Mouse (Mus musculus) ovary, postnatal 14 days (tissue): ENCODE results near the gene Gm45808.
"Not testable (repeated sequence)": the region's sequence is repeated elsewhere in the genome, so short reads cannot be mapped to it uniquely, and the experiment has no call there.

Experiments
- DNase-seq: peaks from one replicate; pipeline ENCODE4 v3.0.0; 2022; ENCODE audit warnings: low spot score

Gene Gm45808

DNA sequence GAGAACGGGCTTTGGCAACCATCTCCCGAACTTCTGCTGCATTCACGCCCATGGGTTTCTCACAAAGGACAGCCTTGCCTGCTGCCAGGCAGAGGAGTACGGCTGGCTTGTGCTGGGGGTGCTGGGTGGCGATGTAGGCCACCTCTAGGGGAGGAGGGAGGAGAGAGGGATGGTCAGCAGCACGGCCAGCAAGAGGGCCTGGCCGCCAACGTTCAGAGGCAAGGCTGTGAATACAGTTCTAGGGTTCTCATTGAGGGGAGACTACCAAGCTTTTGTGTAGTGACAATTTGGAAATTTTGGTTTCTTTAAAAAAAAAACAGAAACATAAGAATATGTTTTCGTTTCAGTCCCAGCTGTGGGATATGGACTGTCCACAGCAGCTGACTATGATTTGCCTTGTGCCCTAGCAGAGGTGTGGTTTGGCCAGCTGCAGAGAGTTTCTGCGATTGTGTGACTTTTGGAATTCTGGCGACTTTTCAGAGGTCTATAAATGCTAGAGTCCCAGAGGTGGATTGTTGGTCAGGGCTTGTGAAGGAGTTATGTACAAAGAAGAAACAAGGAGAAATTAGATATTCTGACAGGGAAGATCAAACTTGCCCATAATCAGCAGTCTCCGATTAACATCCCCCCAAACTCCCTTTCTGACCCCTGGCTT lies at the start of gene Gm45808:
Gene Gm45808, minus strand, starts transcription at position 51 of the 655 bp plus-strand sequence.
- DNase-seq, result no peak

DNA sequence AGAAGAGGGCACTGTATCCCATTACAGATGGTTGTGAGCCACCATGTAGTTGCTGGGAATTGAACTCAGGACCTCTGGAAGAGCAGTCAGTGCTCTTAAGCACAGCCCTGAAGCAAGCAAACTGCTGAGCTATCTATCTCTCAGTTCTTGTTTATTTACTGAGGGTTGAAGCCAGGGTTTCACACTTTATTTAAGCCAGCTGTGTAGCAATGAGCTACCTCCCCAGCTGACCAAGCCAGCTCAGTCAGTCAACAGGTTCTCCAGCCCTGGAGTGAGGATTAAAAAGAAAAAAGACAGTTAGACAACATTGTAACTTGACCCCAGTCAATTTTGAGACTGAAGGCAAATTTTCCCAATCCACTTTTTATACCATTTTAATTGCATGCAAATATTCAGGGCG lies 49.1 kb upstream of the Gm45808 start:
- no peak for DNase-seq

DNA sequence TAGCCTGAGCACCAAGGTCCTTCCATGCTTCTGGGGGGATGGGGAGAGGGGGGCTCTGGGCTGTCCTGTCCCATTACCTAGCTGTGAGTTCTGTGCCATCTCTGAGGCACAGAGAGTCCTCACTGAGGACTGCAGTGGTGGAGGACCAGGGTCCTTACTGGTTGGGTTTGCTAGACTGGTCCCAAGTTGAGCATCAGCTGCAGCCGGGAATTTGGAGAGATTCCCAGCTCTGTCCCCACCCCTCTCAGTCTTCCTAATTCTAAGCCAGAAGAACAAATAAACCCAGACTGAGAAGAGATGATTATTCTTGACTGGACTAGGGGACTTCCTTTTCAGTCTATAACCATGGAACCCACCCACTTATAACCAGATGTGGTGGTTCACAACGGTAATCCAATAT lies 44.0 kb upstream of the Gm45808 start:
- no peak for DNase-seq

DNA sequence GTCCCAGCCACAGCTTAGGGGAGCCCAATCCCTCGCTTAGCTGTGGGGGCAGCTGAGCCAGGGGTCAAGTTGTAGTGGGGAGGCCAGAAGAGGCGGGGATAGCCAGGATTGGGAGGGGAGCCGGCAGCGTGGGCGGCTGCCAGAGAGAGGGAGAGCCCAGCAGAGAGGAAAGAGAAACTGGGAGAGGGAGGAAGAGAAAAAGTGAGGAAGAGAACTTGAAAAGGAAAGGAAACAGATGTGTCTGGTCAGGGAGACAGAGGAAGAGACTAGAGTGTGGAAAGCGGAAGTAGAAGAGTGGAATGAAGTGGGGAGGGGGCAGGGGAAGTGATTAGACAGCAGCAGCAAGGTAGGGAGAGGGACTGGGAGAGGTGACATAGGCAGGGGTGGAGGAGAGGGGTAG lies 42.9 kb upstream of the Gm45808 start:
- DNase-seq, result no peak

DNA sequence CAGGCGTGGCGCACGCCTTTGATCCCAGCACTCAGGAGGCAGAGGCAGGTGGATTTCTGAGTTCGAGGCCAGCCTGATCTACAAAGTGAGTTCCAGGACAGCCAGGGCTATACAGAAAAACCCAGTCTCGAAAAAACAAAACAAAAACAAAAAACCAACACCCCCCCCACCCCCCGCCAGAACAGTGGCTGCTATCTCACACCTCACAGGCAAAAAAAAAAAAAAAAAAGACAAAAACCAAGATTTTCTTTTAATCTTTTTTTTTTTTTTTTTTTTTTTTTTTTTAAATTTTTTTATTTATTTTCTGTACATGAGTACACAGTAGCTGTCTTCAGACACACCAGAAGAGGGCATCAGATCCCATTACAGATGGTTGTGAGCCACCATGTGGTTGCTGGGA lies 40.6 kb upstream of the Gm45808 start:
- not testable (repeated sequence) for DNase-seq

DNA sequence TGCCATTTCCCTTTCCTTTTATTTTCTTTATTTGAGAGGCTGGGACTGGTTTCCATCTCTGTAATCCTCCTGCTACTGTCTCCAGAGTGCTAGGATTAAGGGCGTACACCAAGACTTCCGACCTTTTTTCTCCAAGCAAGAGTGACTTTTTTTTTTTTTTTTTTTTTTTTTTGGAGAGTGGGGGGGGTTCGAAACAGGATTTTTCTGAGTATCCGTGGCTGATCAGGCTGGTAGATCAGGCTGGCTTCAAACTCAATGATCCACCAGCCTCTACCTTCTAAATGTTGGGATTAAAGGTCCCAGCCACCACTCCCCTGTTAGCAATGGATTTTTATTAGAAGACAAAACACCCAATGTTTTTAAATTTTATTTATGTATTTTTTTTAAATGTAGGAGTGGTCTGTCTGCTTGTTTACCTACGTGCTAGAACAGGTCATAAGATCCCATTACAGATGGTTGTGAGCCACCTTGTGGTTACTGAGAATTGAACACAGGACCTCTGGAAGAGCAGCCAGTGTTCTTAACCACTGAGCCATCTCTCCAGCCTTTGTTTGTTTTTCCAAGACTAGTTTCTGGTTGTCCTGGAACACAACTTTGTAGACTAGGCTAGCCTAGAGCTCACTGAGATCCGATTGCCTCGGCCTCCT lies 40.0 kb upstream of the Gm45808 start:
- DNase-seq, result no peak

DNA sequence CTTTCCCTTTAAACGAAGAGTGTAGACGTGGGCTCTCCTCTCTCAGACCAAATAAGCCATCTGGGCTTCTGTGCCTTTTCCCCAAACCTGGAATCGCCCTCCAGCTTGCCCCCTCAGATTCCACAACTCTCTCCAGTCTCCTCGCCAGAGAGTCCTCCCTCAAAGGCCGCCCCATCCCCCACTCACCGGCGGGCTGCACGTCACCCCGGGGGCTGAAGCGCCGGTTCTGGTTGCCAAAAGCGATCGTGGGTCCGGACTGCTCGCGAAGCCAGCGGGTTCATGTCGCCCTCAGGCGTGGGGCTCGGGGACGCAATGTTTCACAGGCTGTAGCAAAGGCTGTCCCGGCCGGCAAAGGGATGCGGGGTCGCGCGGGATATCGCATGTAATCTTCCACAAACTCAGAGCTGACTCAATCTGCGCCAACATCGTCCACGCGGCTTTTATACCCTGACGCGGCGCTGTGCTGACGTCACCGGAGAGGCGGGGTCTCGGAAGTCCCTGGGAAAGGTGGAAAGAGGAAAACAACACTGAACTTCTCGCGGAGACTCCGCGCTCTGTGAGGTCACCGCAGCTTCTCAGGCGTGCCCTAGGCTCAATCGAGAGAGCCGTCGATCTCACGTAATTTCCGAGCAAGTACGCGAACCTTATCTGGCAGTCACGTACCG lies 39.3 kb upstream of the Gm45808 start, which contains the start of the genes Ppp1r15a and Plekha4:
Gene Ppp1r15a, minus strand, starts transcription at position 460 of the 665 bp plus-strand sequence.
Gene Plekha4, plus strand, starts transcription at position 522 of the 665 bp plus-strand sequence.
- peak; percentile 97 for DNase-seq

DNA sequence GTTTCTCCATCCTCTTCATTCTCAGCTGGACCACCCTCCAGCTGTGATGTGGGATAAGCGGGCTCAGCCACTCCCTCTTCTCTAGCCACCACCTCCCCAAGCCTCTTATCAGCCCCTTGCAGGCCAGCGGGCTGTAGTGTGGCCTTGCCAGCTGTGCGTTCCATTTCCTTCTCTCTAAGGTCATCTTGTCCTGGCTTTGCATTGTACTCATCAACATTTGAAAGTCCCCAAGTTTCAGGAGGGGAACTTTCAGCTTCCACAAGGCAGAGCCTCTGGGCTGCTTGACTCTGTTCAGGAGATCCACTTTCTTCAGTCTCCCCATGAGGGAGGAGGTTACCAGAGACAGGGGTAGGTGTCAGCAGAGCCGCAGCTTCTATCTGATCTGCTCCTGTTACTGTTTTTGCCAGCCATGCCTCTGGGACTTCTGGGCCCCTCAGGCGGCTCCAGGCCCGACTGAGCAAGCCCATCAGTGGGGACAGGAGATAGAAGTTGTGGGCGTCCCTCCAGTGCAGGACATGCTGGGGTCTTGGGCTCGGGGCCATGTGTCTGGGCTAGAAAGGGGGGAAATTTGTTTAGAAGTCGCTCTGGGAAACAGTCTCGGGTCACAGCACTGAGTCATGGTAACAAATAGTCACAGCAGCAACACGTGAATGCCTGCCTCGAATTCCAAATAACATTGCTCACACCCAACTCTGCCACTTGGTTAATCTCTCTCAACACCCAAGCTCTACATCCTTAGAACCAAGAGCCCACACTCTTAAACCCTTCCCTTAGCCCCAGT lies 38.4 kb upstream of the Gm45808 start:
- DNase-seq, result no peak

DNA sequence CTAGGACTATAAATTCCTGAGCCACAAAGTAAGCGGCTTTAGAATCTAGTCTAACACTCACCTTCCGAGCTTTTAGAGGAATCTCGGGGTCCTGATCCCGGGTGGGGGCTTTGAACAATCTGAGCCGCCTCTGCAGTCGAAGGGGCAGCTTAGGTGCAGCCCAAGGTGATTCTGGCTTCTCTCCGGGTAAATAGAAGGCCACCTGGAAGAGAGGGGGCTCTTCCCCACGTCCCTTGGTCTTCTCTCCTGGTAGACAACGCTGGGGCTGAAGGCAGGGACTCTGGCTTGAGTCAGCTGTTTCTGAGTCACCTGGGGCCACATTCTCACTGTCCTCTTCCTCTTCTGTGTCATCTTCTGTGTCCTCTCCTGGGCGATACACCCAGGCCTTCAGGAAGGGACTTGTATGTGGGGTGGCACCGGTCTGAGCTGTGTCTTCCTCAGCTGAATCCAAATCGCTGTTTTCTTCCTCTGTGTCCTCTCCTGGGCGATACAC lies 37.1 kb upstream of the Gm45808 start:
- DNase-seq, result no peak

DNA sequence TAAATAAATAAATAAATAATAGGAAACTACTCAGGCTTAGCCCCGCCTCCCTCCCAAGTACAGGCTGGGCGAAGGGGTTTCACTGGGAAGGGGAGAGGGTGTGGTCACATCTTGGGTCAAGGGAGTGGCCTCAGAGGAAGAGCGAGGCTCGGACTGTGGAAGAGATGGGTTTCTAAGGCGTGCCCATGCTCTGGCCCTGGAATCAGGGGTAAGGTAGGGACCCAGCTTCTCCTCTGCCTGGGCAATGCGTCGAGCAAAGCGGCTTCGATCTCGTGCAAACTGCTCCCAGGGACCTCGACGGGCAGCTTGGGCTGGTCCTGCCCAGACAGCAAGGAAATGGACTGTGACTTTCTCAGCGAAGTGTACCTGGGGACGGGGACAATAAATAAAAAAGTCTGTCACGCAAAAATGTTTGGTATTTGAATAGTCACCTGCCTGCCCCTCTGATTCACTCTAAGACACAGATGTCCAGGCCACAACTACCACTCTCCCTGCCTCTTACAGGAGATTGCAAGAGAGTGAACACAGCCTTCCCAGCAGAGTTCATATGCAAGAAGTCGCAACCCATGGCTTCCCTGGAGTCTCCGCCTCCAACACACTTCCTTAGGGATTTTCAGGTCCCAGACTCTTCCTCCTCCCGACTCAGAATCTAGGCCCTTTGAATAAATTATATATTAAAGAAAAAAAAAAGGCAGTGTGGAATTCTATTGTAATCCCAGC lies 36.5 kb upstream of the Gm45808 start:
- DNase-seq, result no peak

DNA sequence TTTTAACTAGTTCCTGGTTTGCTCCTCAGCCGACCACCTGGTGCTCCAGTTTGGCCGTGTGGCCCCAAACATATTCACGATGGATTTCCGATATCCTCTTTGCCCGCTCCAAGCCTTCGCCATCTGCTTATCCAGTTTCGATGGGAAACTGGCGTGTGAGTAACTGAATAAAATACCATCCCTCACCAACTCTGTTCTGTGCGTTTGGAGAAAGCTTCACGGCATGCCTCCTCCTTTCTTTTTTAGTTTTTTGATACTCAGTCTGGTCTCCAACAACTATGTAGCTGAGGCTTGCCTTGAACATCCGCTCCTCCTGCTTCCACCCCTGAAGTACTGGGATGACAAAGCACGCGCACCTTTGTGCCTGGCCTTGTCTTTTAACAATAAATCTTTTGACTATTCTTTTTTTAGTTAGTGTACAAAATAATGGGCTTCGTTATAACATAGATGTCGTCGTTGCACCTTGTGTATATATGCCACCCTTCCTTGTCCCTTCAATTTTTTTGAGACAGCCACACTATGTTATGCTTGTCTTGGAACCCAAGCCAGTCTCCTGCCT lies 35.7 kb upstream of the Gm45808 start:
- no peak for DNase-seq

DNA sequence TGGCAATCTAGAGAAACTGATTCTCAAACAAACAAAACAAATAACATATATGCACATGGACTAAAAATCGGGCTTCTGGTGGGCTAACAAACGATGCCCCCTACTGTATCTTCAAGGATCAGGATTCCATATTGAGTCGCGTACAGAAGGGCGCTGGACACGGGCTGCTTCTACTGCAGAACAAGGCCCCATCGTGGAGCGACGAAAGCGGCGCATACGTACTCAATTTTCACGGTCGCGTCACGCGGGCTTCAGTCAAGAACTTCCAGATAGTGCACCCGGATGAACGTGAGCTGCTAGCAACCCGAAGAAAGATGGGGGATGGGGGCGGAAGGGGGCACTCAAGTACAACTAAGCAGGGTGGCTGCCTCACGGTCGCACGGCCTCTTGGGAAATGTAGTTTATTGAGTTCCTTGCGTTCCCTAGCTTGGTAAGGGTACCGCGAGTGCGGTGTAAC lies 35.1 kb upstream of the Gm45808 start:
- peak; percentile 77 for DNase-seq

DNA sequence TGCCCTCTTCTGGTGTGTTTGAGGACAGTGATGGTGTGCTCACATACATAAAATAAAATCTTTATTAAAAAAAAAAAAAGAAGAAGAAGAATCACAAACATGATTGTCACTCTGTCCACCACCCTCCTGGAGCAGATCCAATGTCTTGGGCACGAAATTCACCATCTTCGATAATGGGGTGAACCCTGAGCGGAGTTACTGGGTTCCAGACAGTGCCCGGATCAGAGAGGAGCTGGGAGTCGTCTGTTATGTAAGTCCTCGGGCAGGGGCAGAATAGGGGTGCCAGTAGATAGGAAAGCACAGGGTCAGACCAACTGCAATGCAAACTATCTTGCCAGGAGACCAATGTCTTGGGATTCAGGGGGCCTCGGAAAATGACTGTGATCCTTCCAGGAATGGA lies 34.0 kb upstream of the Gm45808 start:
- DNase-seq, result no peak

DNA sequence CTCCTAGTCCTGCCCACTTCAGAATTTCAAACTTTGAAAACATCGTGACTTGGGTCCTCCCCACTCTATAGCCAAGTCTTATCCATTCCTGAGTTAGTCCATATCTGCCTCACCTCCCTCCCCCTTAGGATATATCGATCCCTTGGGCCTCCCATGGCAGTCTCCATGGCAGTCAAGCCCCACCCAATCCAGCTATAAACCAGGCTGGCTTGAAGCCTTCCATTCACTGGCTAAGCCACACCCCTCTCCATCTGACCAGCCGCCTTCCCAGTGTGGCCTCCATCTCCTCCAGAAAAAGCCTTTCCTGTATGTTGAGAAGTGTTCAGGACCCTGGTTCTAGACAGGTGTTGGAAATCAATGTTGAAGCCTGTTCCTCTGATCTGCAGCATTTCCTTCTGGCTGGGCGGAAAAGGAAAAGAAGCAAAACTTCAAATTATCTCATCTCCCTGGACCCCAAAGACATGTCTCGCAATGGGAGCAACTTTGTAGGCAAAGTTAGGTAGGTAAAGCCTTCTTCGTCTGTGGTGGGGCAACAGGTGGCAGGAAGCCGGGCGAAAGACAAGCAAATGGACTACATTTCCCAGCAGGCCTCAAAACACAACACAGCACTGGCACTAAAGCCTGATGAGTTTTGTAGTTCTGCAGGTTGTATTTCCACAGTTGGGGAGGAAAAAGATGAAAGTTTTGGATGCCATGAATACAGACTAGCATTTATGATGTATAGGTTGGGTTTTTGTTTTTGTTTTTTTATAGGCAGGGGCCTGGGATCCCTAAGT lies 32.9 kb upstream of the Gm45808 start:
- no peak for DNase-seq

DNA sequence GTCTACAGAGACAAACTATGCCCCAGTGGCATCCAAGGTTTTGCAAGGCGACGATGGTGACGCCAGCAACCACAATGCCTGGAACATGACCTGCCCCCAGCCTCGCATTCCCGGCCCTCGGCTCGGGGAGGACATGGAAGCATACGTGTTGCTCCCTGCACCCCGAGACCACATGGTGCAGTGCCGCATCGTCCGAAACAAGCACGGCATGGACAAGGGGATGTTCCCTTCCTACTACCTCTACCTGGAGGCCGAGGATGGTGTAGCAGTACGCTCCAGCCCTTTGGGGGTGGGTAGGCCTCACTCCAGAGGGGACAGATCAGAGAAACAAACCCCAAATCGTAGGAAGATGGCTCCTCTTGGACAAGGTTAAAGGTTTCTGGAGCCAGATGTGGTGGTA lies 32.0 kb upstream of the Gm45808 start:
- no peak for DNase-seq

DNA sequence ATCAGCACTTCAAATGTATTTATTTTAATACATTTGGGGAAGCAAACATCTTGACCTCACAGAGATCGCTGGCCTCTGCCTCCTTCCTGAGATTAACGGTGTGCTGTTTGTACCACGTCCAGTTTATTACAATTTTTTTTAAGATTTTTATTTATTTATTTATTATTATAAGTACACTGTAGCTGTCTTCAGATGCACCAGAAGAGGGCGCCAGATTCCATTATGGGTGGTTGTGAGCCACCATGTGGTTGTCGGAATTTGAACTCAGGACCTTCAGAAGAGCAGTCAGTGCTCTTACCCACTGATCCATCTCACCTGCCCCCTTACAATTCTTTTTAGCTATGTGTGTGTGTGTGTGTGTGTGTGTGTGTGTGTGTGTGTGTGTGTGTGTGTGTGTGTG lies 30.2 kb upstream of the Gm45808 start:
- DNase-seq, result not testable (repeated sequence)

DNA sequence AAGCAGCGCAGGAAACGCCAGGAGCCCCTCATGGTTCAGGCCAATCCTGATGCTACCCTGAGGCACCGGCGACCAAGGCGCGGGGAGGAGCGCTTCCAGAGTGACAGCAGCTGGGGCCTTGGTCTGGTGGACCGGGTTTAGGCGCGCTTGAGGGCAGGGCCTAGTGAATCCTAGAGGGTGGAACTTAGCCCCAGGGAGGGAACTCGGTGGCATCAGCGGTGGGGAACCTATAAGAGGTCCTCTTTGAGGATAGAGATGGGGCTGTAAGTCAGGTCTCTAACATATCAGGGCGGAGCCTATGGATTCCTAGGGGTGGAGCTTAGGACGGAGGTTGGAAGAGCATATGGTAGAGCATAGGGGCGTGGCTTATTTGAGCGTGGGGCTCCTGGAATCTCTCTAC lies 28.8 kb upstream of the Gm45808 start:
- no peak for DNase-seq

DNA sequence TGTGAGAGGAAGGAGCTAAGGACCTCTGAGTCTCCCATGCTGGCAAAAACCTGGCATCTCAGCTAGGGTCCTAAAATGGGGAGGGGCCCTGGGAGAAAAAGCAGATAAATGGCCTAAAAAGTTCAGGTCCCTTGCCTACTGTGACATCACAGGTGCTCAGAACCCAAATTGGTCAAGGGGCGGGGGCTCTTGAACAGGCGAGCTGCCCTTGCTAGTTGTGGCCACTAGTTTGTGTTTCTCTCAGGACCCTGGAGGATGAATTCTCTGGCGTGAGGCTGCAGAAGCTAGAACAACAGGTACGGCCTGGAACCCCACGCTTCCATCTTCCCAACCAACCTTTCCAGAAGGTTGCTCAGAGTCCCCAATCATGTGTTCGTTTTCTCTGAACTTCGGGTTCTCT lies 27.8 kb upstream of the Gm45808 start:
- no peak for DNase-seq

DNA sequence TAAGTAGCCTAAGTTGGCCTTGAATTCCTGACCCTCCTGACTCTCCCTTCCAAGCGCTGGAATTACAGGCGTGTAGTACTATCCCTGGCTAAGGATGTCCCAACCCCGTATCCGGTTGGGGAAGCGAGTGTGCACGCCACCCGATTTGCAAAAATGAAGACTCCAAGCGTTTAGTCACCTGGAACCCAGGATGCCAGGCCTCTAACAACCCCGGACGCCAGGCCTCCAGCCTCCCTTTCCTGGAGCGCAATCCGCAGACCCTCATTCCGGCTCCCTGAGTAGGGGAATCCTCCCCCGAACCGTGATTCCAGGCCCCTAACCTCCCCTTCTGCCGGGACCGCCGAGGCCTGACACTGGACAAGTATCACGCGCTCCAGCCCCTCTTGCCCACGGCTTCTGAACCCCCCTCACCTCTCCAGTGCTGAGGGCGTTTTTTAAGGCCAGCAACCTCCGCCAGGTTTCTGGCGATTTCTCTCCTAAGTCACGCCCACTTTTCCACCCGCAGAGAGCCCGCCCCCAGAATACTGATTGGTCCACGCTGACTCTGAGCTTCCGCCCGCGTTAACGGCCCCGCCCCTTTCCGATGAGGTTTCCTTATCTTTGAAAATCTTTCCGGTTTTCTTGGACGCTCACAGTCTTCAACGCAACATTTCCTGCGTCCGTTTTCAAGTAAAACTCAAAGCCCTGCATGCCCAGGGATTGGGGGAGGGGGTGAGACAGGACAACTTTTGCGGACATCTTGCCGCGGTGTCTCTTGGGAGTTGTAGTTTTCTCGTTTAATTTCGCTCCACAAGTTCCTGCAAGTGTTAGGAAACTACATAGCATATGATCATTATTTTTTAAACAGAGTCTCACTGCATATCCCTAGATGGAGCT lies 23.5 kb upstream of the Gm45808 start, which contains the start of gene Nucb1:
Gene Nucb1, minus strand, starts transcription at position 495 of the 876 bp plus-strand sequence.
- DNase-seq, result peak; percentile 83
